ENCODE assay signal across 14 mouse cellular contexts in the genomic region with DNA sequence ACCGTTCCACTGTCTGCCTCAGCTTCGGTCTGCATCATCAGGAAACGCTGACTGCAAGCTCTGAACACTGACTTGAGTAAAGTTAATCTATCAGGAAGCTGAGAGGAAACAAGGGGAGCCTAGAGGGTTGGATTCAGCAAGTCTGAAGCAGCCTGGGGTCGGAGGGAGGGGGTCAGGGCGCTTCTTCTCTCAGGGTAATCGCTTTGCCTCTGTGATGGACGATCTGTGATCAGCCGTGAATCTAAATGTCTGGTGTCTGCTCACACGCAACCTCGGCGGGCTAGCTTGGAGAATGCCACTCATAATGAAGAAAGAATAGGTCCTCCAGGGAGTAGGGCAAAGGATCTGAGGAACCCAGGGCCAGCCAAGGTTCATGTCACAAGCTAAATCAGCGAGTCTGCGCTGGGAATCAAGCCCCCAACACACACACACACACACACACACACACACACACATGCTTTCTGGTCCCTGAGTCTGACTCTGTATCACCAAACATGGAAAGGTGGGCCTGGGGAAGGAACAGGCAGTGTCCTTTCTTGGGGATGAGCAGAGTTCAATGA. TPM values are rescaled to one million over a fixed set of nuclear protein-coding genes. Genes with fewer than 3 reads are reported as not detected.
DNase-seq lines count a peak whose midpoint lies in the region; ATAC-seq lines count a peak whose summit lies in the region.
"Had no signal": no experiment of that assay in that cellular context is flagged by ENCODE, and none has a peak within 500 bp of the region (broad histone marks: within the 10 kb centered on the region; RNA-seq: fewer than 3 reads in every experiment).

No protein-coding gene starts in this region.

- H3K27me3 ChIP-seq in embryonic facial prominence, embryonic 12.5 days = 0 out of 2 replicates have a peak, but pooled peaks cover 3% of the 10 kb centered on the region
- H3K27me3 ChIP-seq in embryonic facial prominence, embryonic 10.5 days (replicated peaks; ENCODE audit: low read depth, poor library complexity, severe bottlenecking) = peaks cover 12% of the 10 kb centered on the region
- H3K27me3 ChIP-seq in kidney, embryonic 15.5 days = no peaks in the 10 kb centered on the region
- no peaks in the 10 kb centered on the region for H3K27me3 ChIP-seq in intestine, embryonic 16.5 days (replicated peaks; ENCODE audit: control insufficient read depth, insufficient read depth, low read length)

- H3K4me3 ChIP-seq in embryonic facial prominence, embryonic 12.5 days = no peak overlapping the region
- no peak overlapping the region for H3K4me3 ChIP-seq in embryonic facial prominence, embryonic 10.5 days
- no peak overlapping the region for H3K4me3 ChIP-seq in kidney, embryonic 15.5 days (replicated peaks)
- no peak overlapping the region for H3K4me3 ChIP-seq in intestine, embryonic 16.5 days (ENCODE audit: low read length)
- H3K4me3 ChIP-seq: left cerebral cortex, adult 2 months; limb, embryonic 15.5 days had no signal

- H3K4me1 ChIP-seq in embryonic facial prominence, embryonic 12.5 days = peaks cover 16% of the 10 kb centered on the region
- peaks cover 29% of the 10 kb centered on the region for H3K4me1 ChIP-seq in embryonic facial prominence, embryonic 10.5 days
- peaks cover 18% of the 10 kb centered on the region for H3K4me1 ChIP-seq in kidney, embryonic 15.5 days
- H3K4me1 ChIP-seq in intestine, embryonic 16.5 days (ENCODE audit: control insufficient read depth, insufficient read depth, low read length) = peaks cover 10% of the 10 kb centered on the region

- no peak for ATAC-seq in embryonic facial prominence, embryonic 12.5 days (ENCODE audit: insufficient number of reproducible peaks, insufficient read depth, low FRiP score, low TSS enrichment)
- no peak for ATAC-seq in kidney, embryonic 15.5 days (replicated peaks; ENCODE audit: low FRiP score)
- ATAC-seq in intestine, embryonic 16.5 days = 0 out of 2 replicates have a peak, but pooled peaks have one; percentile 13
- ATAC-seq: activated CD4-positive, CD25-positive, alpha-beta regulatory T cell, adult 4 months had no signal

- no peak overlapping the region for H3K4me2 ChIP-seq in embryonic facial prominence, embryonic 12.5 days (replicated peaks)
- H3K4me2 ChIP-seq in kidney, embryonic 15.5 days = no peak overlapping the region
- no peak overlapping the region for H3K4me2 ChIP-seq in intestine, embryonic 16.5 days (ENCODE audit: low read depth, low read length)
- H3K4me2 ChIP-seq: limb, embryonic 15.5 days had no signal

- no peaks in the 10 kb centered on the region for H3K9me3 ChIP-seq in embryonic facial prominence, embryonic 12.5 days
- H3K9me3 ChIP-seq in embryonic facial prominence, embryonic 10.5 days = no peaks in the 10 kb centered on the region
- no peaks in the 10 kb centered on the region for H3K9me3 ChIP-seq in kidney, embryonic 15.5 days (replicated peaks)
- no peaks in the 10 kb centered on the region for H3K9me3 ChIP-seq in intestine, embryonic 16.5 days (ENCODE audit: control insufficient read depth, low read length)
- H3K9me3 ChIP-seq: limb, embryonic 15.5 days had no signal

- DNase-seq in embryonic facial prominence, embryonic 10.5 days (ENCODE audit: low spot score) = no peak
- DNase-seq in kidney, adult 8-10 months = no peak
- peak; percentile 16 for DNase-seq in embryo, embryonic 10.5 days (ENCODE audit: low spot score)
- no peak for DNase-seq in left cerebral cortex, postnatal 4 days
- DNase-seq in ovary, postnatal 36 days (ENCODE audit: low spot score) = no peak
- DNase-seq: right cerebral cortex, postnatal 25 days had no signal

- H3K9ac ChIP-seq in embryonic facial prominence, embryonic 12.5 days = no peak overlapping the region
- H3K9ac ChIP-seq in kidney, embryonic 15.5 days = no peak overlapping the region
- H3K9ac ChIP-seq in intestine, embryonic 16.5 days (ENCODE audit: low read depth, low read length) = no peak overlapping the region
- H3K9ac ChIP-seq: limb, embryonic 15.5 days had no signal

- 59% methylated on average over 13 of the region's 13 CpGs for WGBS in embryonic facial prominence, embryonic 12.5 days
- 69% methylated on average over 13 of the region's 13 CpGs for WGBS in embryonic facial prominence, embryonic 10.5 days
- 40% methylated on average over 13 of the region's 13 CpGs for WGBS in kidney, embryonic 15.5 days
- WGBS in intestine, embryonic 16.5 days = 51% methylated on average over 13 of the region's 13 CpGs

- H3K27ac ChIP-seq in embryonic facial prominence, embryonic 12.5 days = peak overlapping the region; percentile 11; the same call in 1 of the 2 replicates
- no peak overlapping the region; the same call in 1 of the 2 replicates for H3K27ac ChIP-seq in embryonic facial prominence, embryonic 10.5 days (replicated peaks)
- peak overlapping the region; percentile 74 for H3K27ac ChIP-seq in kidney, embryonic 15.5 days
- H3K27ac ChIP-seq in intestine, embryonic 16.5 days (ENCODE audit: low read length) = peak overlapping the region; percentile 42; the same call in 1 of the 2 replicates
- H3K27ac ChIP-seq: left cerebral cortex, adult 2 months had no signal

- intact Hi-C loops in left cerebral cortex, postnatal 4 days (cut with DNase I) = loop anchor here (2.0 kb wide), 1 partner anchor 122 kb away; a partner anchor contains a TSS

- H3K36me3 ChIP-seq in embryonic facial prominence, embryonic 12.5 days = no peaks in the 10 kb centered on the region
- no peaks in the 10 kb centered on the region for H3K36me3 ChIP-seq in embryonic facial prominence, embryonic 10.5 days (replicated peaks)
- H3K36me3 ChIP-seq in kidney, embryonic 15.5 days = no peaks in the 10 kb centered on the region
- no peaks in the 10 kb centered on the region for H3K36me3 ChIP-seq in intestine, embryonic 16.5 days (ENCODE audit: control insufficient read depth, insufficient read depth, low read length)
- H3K36me3 ChIP-seq: limb, embryonic 15.5 days had no signal

RNA-seq across cellular contexts. Expression of a gene that starts 56.6 kb away (rescaled TPM):
- 0.22 TPM in 1 of 2 replicates, not detected in the other for polyA plus RNA-seq in embryonic facial prominence, embryonic 12.5 days (2016; fragmentation: Nextera tagmentation; extraction: Ambion mirVana)
- polyA plus RNA-seq in embryonic facial prominence, embryonic 10.5 days (2016; fragmentation: Nextera tagmentation; extraction: Ambion mirVana) = not detected in 2 replicates
- not detected in 2 replicates for polyA plus RNA-seq in kidney, embryonic 15.5 days (2015; fragmentation: Nextera tagmentation; extraction: Ambion mirVana)
- 0.04 and 0.09 TPM in 2 replicates for polyA plus RNA-seq in intestine, embryonic 16.5 days (2015; fragmentation: Nextera tagmentation; extraction: Ambion mirVana)
- total RNA-seq in left cerebral cortex, postnatal 4 days (2021) = 1 to 10 TPM; 3.9 to 4.1 TPM
- polyA plus RNA-seq: C2C12; forebrain, embryonic 11.5 days; limb, embryonic 15.5 days had no signal
